Mouse (Mus musculus) hindbrain, embryonic 13.5 days (tissue): ENCODE measurements around the gene Tmem119. TPM values are rescaled to one million over a fixed set of nuclear protein-coding genes. Genes with fewer than 3 reads are reported as not detected.
A peak's percentile ranks its signal among the peaks of the same experiment; 100 is the strongest.

ENCODE experiments used
- ATAC-seq: fragments of 200-750 bp; cut with Nextera tagmentation; 2 replicates; pipeline ENCODE4 v1.8.0; 2017; ENCODE audit warnings: moderate TSS enrichment; ENCODE audit not compliant: low FRiP score
- H3K27ac ChIP-seq: fragments of 300-500 bp; sonication (generic); 2 replicates; pipeline ENCODE4 v1.5.1; 2015; ENCODE audit warnings: inconsistent platforms, mild to moderate bottlenecking, moderate library complexity
- H3K27me3 ChIP-seq: fragments of 300-500 bp; sonication (generic); 2 replicates; pipeline ENCODE4 v1.6.1; 2015; ENCODE audit warnings: mild to moderate bottlenecking, inconsistent platforms
- H3K36me3 ChIP-seq: fragments of 300-500 bp; sonication (generic); 2 replicates; pipeline ENCODE4 v1.6.1; 2015; ENCODE audit warnings: mild to moderate bottlenecking, inconsistent platforms
- H3K4me1 ChIP-seq: fragments of 300-500 bp; sonication (generic); replicated peaks from 2 replicates; pipeline ENCODE4 v1.6.1; 2015; ENCODE audit warnings: inconsistent platforms
- H3K4me2 ChIP-seq: fragments of 300-500 bp; sonication (generic); 2 replicates; pipeline ENCODE4 v1.6.1; 2015; ENCODE audit warnings: inconsistent platforms, mild to moderate bottlenecking, moderate library complexity
- H3K4me3 ChIP-seq: fragments of 300-500 bp; sonication (generic); 2 replicates; pipeline ENCODE4 v1.5.1; 2015; ENCODE audit warnings: mild to moderate bottlenecking, inconsistent platforms
- H3K9ac ChIP-seq: fragments of 300-500 bp; sonication (generic); 2 replicates; pipeline ENCODE4 v1.6.1; 2015; ENCODE audit warnings: mild to moderate bottlenecking, inconsistent platforms
- H3K9me3 ChIP-seq: fragments of 300-500 bp; sonication (generic); 2 replicates; pipeline ENCODE4 v1.6.1; 2016; ENCODE audit warnings: inconsistent platforms
- WGBS: fragments of 180-500 bp; shearing (Covaris S2); methylation state at CpG from one replicate; pipeline ENCODE4 v1.1.7; 2015; 5-methylcytosine and 5-hydroxymethylcytosine counted together
- polyA plus RNA-seq: library from polyadenylated mRNA; unstranded; fragments of >200 nt; fragmentation: Nextera tagmentation; extraction: Ambion mirVana; gene quantifications from 2 replicates; pipeline ENCODE4 v1.2.1, GENCODE M21; 2015

Gene Tmem119
- polyA plus RNA-seq, 1 experiment from 2014 or later = 8.7 TPM

DNA sequence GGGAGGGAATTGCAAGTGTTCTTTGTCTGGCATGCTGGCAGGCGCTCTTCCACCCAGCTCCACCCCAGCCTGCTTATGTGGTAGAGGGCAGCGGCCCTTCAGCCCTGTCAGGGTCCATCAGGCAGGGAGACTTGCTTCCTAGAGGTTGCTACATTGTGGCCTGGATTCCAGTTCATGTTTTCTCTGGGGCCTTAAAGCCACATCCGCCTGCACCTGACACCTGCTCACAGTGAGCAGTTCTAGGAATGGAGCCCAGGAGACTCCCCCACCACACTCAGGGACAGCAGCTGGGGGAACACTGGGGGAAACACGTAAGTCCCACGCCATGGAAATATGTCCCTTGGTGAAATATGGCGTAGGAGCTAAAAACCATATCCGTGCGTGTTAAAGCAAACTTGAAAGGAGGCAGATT, 32.2 kb upstream of the Tmem119 start, which contains the start of gene Selplg:
Gene Selplg, minus strand, starts transcription at position 155 of the 412 bp plus-strand sequence.
- no peak within 1 kb of the TSS for H3K4me2 ChIP-seq
- no peak within 1 kb of the TSS for H3K4me3 ChIP-seq
- 40% methylated on average over 8 of the region's 8 CpGs for WGBS
- no peaks in the 10 kb centered on the region for H3K9me3 ChIP-seq
- H3K27me3 ChIP-seq = no peaks in the 10 kb centered on the region
- H3K36me3 ChIP-seq = no peaks in the 10 kb centered on the region
- H3K4me1 ChIP-seq = 0 out of 2 replicates have a peak, but pooled peaks cover 7% of the 10 kb centered on the region
- H3K27ac ChIP-seq = 0 out of 2 replicates have a peak within 1 kb of the TSS, but pooled peaks have one; percentile 23
- ATAC-seq = no peak
- peak within 1 kb of the TSS; percentile 35 for H3K9ac ChIP-seq

GRCm38 (mm10) chr5:113831741-113832140, 31.4 kb upstream of the Tmem119 start:
- Histone ChIP-seq H3K36me3 (no peaks in the 10 kb centered on the region), H3K9me3 (no peaks in the 10 kb centered on the region), H3K27ac (no peak overlapping the region), H3K4me1 (0 out of 2 replicates have a peak, but pooled peaks cover 7% of the 10 kb centered on the region), H3K9ac (no peak overlapping the region), H3K4me3 (no peak overlapping the region), H3K4me2 (no peak overlapping the region), H3K27me3 (no peaks in the 10 kb centered on the region)
- 69% methylated on average over 3 of the region's 3 CpGs for WGBS
- ATAC-seq = no peak

- no peak overlapping the region for H3K9ac ChIP-seq
- H3K4me2 ChIP-seq = no peak overlapping the region
- WGBS = 91% methylated on average over 5 of the region's 5 CpGs
- no peaks in the 10 kb centered on the region for H3K9me3 ChIP-seq
- H3K4me3 ChIP-seq = no peak overlapping the region
- no peak overlapping the region for H3K27ac ChIP-seq
- 0 out of 2 replicates have a peak, but pooled peaks cover 7% of the 10 kb centered on the region for H3K4me1 ChIP-seq
- H3K27me3 ChIP-seq = no peaks in the 10 kb centered on the region
- no peaks in the 10 kb centered on the region for H3K36me3 ChIP-seq
- ATAC-seq = no peak
Observed at GRCm38 (mm10) chr5:113830796-113831195, 30.5 kb upstream of the Tmem119 start.

GRCm38 (mm10) chr5:113830292-113830643, 30.0 kb upstream of the Tmem119 start:
- no peak for ATAC-seq

GRCm38 (mm10) chr5:113829566-113830291, 29.4 kb upstream of the Tmem119 start:
- Histone ChIP-seq H3K27ac (no peak overlapping the region), H3K4me1 (0 out of 2 replicates have a peak, but pooled peaks cover 7% of the 10 kb centered on the region), H3K9ac (no peak overlapping the region), H3K36me3 (no peaks in the 10 kb centered on the region), H3K27me3 (no peaks in the 10 kb centered on the region), H3K4me2 (no peak overlapping the region), H3K9me3 (no peaks in the 10 kb centered on the region), H3K4me3 (no peak overlapping the region)
- no peak for ATAC-seq
- WGBS = 80% methylated on average over 7 of the region's 7 CpGs

More at GRCm38 (mm10) chr5:113830292-113830643, 30.0 kb upstream of the Tmem119 start:
- Histone ChIP-seq H3K9ac (no peak overlapping the region), H3K27ac (no peak overlapping the region), H3K27me3 (no peaks in the 10 kb centered on the region), H3K9me3 (no peaks in the 10 kb centered on the region), H3K36me3 (no peaks in the 10 kb centered on the region), H3K4me3 (no peak overlapping the region), H3K4me1 (0 out of 2 replicates have a peak, but pooled peaks cover 7% of the 10 kb centered on the region), H3K4me2 (no peak overlapping the region)
- 70% methylated on average over 10 of the region's 10 CpGs for WGBS

GRCm38 (mm10) chr5:113828481-113828880, 28.2 kb upstream of the Tmem119 start:
- Histone ChIP-seq H3K9ac (no peak overlapping the region), H3K4me2 (no peak overlapping the region), H3K4me1 (0 out of 2 replicates have a peak, but pooled peaks cover 7% of the 10 kb centered on the region), H3K27ac (no peak overlapping the region), H3K9me3 (no peaks in the 10 kb centered on the region), H3K36me3 (no peaks in the 10 kb centered on the region), H3K27me3 (no peaks in the 10 kb centered on the region), H3K4me3 (no peak overlapping the region)
- WGBS = 61% methylated on average over 7 of the region's 7 CpGs
- ATAC-seq = no peak

DNA sequence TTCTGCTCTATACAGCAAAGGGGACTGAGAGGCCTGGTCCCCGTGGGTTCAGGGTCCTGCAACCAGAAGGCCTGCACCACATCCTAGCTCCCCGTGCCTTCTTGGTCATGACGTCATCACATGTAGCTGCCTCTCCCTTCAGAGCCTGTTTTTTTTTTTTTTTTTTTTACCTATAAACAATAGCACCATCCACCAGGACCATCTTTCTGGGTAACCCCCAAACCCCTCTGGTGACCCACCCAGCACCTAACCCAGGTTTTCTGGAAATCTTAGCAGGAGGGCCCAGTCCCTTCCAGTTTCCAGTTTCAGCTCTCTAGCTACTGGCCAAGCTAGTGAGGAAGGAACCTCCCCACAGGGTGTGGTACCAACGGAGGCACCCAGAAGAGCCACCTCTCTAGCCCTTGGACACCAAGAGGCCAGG, 27.7 kb upstream of the Tmem119 start:
- H3K9me3 ChIP-seq = no peaks in the 10 kb centered on the region
- no peak overlapping the region for H3K9ac ChIP-seq
- 0 out of 2 replicates have a peak, but pooled peaks cover 7% of the 10 kb centered on the region for H3K4me1 ChIP-seq
- H3K27me3 ChIP-seq = no peaks in the 10 kb centered on the region
- no peaks in the 10 kb centered on the region for H3K36me3 ChIP-seq
- no peak overlapping the region for H3K4me3 ChIP-seq
- WGBS = 66% methylated on average over 4 of the region's 4 CpGs
- H3K27ac ChIP-seq = no peak overlapping the region
- no peak for ATAC-seq
- no peak overlapping the region for H3K4me2 ChIP-seq

GRCm38 (mm10) chr5:113826619-113827018, 26.3 kb upstream of the Tmem119 start:
- ATAC-seq = no peak
- Histone ChIP-seq H3K9ac (no peak overlapping the region), H3K9me3 (no peaks in the 10 kb centered on the region), H3K4me1 (no peaks in the 10 kb centered on the region), H3K27ac (no peak overlapping the region), H3K4me2 (no peak overlapping the region), H3K4me3 (no peak overlapping the region), H3K36me3 (no peaks in the 10 kb centered on the region), H3K27me3 (no peaks in the 10 kb centered on the region)
- WGBS = 95% methylated on average over 4 of the region's 4 CpGs

DNA sequence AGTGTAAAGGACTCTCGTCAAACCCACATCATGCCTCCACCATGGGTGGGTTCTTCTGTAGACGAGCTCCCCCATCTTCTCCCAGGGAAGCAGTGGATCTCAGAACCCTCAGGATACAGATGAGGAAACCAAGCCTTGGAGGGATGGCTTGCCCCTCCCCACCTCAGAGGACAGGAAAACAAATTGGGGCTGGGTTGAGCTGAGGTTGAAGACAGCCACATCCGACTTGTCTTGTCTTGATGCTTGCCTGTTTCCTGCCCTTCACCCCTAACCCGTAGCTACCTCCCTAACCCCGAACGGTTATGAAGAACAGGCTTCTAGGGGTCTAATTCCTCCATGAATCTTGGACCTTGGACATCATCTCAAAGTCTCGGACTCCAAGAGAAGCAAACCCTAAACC, 25.2 kb upstream of the Tmem119 start:
- ATAC-seq = no peak
- Histone ChIP-seq H3K4me2 (no peak overlapping the region), H3K4me3 (no peak overlapping the region), H3K9ac (no peak overlapping the region), H3K36me3 (no peaks in the 10 kb centered on the region), H3K27me3 (no peaks in the 10 kb centered on the region), H3K27ac (no peak overlapping the region), H3K4me1 (no peaks in the 10 kb centered on the region), H3K9me3 (no peaks in the 10 kb centered on the region)
- WGBS = 89% methylated on average over 7 of the region's 7 CpGs

- Histone ChIP-seq H3K4me1 (no peaks in the 10 kb centered on the region), H3K27ac (no peak overlapping the region), H3K9ac (no peak overlapping the region), H3K4me3 (no peak overlapping the region), H3K4me2 (no peak overlapping the region), H3K9me3 (no peaks in the 10 kb centered on the region), H3K27me3 (no peaks in the 10 kb centered on the region), H3K36me3 (no peaks in the 10 kb centered on the region)
- WGBS = 92% methylated on average over 4 of the region's 4 CpGs
- no peak for ATAC-seq
Observed at GRCm38 (mm10) chr5:113824228-113824627, 23.9 kb upstream of the Tmem119 start.

DNA sequence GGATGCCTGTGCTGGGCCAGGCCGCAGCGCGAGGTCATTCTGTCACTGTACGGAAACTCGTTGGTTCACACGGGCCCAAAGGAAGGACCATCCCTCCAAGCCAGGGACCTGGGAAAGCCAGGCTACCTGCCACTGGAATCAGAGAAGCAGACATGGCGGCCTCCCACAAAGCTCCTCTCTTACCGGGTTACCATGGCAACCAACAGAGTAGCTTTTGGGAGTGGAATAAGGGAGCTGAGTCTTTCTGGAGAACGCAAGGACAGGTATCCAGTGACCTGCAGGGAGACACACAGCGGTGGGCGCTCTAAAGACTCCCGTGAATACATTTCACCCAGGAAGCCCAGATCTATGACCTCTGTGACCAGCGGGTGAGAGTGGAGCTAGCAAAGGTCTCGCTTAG, 18.3 kb upstream of the Tmem119 start:
- Histone ChIP-seq H3K27me3 (peaks cover 11% of the 10 kb centered on the region; the same call in 1 of the 2 replicates), H3K4me2 (no peak overlapping the region), H3K4me1 (0 out of 2 replicates have a peak, but pooled peaks cover 4% of the 10 kb centered on the region), H3K36me3 (no peaks in the 10 kb centered on the region), H3K9ac (no peak overlapping the region), H3K27ac (no peak overlapping the region), H3K4me3 (no peak overlapping the region), H3K9me3 (no peaks in the 10 kb centered on the region)
- no peak for ATAC-seq
- 69% methylated on average over 14 of the region's 14 CpGs for WGBS

- WGBS = 11% methylated on average over 15 of the region's 15 CpGs
- Histone ChIP-seq H3K9me3 (peaks cover 7% of the 10 kb centered on the region), H3K27me3 (peaks cover 11% of the 10 kb centered on the region; the same call in 1 of the 2 replicates), H3K9ac (peak overlapping the region; percentile 44), H3K4me3 (no peak overlapping the region), H3K4me2 (peak overlapping the region; percentile 25; the same call in 1 of the 2 replicates), H3K36me3 (no peaks in the 10 kb centered on the region), H3K27ac (no peak overlapping the region), H3K4me1 (0 out of 2 replicates have a peak, but pooled peaks cover 4% of the 10 kb centered on the region)
- no peak for ATAC-seq
Observed at GRCm38 (mm10) chr5:113815638-113816152, 15.4 kb upstream of the Tmem119 start.
